Mouse (Mus musculus): Measurements from ENCODE around the gene Thra.
A peak's percentile ranks its signal among the peaks of the same experiment; 100 is the strongest.

The Thra gene

DNA sequence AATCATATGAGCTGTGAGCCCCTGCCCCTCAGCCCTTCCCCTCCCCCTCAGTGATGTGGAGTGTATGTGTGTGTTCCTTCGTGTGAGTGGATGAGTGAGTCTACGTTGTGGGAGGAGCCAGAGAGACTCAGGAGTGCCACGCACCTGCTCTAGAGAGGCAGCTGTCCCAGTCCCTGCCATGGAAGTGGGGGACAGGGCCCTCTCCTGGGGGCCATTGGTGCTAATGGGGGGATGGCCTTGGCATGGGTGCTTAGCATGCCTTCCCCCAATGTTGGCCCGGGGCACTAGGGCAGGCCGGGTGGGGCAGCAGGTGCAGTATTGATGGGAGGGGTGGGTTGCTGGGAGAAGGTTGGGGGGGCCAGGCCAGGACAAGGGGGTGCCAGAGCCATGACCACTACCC, 26.4 kb downstream of the Thra start:
- DNase-seq: no peak

DNA sequence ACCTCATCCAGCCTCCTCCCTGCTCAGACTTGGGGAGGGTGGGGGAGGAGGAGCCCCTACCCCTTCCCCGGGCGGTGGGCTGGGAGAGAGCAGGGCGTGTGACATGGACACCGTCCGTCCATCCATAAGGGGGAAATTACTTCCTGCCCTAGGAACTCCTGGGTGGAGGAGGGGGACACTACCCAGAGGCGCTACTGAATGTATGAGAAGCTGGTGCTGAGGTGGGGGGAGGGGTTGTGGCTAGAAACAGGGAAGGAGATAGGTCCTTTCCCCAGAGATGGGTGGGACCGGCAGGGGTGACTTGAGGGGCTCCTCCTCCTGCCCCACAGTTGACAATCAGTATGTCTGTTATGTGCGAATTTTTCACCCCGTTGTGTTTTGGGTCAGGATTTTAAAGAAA, 26.8 kb downstream of the Thra start:
- DNase-seq: no peak

DNA sequence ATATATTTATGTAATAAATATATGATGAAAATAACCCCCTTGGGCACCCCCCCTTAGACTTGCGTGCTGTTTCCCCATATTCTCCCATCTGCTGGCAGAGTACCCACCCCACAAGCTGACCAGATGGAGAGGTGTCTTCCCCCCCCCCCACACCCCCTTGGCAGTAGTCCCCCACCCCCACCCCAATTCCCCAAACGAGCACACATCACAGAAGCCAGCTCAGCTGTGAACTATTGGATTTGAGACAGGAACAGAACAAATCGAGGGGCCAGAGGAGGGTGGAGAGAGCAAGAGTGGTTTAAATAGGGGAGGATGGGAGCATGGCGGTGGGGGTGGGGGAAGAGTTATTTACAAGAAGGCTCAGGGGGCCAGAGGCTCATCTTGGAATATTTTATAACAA, 27.3 kb downstream of the Thra start:
- no peak for DNase-seq

DNA sequence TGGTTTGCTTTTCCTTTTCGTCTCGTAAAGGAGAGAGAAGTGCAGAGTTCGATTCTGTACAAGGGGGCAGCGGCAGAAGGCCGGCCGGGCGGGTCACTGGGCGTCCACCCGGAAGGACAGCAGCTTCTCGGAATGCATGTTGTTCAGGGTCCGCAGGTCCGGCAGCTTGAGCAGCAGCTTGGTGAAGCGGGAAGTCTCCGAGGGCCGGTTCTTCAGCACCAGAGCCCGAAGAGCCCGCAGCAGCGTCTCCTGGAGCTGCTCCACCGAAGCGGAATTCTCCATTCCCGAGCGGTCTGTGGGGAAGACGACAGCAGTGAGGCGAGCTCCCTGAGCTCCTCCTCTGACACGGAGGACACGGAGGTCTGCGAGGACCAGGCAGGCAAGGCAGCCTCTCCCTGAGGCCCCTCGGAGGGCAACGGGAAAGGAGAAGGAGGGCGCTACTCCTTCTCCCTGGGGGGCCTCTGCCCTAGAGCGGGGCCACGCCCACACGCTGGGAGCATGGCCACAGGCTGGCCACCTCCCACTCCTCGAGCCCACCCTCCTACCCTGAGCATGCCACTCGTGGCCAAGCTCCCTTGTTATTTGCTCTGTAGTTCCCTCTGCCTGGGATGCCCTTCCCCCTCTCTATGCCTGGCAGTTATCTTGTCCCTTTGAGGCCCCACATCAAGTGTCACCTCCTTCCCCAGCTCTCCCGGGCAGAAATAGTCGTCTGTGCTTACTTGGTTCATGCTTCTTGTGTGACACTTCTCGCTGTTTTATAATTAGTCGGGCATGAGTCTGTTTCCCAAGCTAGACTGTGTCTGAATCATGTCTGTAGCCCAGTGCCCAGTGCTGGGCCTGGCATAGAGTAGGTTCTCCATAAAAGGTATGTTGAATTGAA, 27.9 kb downstream of the Thra start:
- DNase-seq: no peak

DNA sequence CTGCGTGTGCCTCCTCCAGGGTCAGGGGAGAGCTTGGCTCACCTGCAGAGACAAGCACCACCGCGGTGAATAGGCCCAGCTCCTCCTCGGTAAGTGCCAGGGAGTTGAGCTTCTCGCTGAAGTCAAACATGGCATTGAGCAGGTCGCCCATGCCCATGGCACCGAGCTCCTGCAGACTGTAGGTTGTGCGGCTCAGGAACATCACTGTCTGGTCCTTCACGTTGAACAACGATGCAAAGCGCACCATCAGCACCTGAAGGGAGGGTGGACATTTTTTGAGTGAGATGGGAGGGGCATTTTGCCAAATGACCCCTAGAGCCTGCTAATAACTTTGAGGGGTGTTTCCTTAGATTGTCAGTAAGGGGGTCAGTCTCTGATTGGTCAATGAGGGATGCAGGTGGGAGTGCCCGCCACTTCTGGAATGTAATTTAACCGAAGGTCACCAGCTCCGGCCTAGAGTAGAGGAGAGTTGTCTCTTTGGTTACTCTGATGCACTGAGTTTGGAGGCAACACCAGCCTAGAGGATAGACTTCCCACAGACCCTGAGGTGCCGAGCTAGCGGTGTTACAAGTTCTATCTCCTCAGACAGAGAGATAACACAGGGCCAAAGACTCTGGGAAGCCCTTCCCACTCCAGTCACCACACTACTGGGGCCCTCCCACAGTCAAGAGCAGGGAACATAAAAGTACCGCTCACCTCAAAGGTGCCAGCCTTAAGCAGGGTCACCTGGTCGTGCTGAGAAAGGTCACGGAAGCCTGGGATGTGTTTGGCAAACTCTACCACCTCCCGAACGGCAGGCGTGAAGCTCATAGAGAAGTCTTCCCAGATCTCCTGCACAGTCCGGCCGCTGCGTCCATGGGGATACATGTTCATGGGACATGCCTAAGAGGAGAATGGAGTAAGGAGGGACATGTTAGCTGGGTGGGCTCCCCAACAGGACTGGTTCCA, 28.8 kb downstream of the Thra start:
- no peak for DNase-seq

DNA sequence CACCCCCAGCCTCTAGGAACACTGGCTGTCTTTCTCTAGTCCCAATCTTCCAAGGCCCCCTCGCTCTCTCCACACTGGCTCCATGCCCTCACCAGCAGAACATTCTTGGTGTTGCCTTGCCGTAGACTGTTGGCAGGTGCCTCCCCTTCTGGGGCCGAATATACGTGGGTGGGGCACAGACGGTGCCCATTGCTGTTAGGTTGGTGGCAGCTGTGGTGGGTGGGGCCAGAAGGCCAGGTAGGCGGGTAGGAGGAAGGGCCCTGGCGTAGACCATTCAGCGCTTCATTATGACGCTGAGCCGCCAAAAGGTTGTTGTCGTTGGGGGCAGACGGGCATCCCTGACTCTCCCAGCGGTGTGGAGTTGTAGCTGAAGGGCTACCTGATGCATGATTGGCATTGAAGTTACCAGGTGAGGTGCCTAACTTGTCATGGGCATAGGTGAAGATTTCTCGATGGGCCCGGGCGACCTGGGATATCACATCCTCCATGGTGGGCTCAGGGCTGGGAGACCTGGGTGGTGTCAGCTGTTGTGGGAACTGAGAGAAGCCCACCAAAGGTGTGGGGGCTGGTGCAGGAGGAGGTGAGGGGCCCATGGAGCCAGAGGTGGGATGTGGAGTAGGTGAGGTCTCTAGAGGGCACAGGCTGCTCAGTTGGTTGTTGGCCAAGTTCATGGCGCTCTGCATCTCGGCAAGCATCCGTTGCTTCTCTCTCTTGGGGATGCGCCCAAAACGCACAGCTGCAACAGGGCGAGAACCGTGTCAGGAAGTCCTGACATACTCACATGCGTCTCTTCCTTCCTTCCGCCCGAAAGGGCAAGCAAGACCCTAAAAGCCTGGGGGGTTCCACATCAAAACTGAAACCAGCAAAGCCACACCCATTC, 29.9 kb downstream of the Thra start:
- no peak for DNase-seq

DNA sequence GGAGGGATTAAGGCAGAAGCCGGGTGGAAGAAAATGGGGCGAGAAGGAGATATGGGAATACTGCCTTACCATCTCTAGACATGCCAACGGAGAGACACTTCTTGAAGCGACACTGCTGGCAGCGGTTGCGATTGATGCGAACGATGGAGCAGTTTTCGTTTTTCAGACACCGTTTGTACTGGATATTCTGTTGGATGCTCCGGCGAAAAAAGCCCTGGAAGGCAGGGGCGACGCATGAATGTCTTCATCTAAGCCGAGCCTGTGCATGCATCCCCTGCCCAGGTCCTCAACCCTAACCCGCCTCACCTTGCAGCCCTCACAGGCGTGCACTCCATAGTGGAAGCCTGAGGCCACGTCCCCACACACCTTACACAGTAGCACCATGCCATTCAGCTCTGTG, 30.7 kb downstream of the Thra start:
- DNase-seq: no peak

DNA sequence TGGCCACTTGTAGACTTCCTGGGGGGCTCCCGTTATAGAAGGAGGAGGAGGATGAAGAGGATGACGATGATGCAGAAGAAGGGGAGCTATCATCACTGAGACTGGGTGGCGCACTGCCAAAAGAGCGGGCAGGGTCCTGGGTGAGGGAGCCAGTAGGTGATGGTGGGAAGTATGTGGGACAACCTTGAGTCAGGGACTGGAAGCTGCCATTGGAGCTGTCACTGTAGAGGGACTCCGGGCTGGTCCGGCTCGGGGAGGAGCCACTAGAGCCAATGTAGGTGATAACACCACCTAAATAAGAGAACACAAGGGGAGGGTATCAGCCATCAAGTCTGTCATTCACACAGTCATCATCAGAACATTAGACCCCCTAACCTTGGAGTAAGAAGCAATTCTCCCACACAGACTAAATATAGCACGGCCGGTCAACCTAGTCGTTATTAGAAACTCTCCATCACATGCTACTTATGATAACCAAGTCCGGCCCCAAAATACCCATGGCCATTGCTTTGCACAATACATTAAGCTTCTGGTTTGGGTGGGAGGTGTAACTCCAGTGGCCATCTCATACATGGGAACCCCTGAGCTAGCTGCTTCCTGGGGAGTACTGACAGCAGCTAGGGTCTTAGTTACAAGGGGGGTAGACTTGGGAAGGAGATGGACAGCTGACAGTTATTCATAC, 31.5 kb downstream of the Thra start:
- DNase-seq: no peak

DNA sequence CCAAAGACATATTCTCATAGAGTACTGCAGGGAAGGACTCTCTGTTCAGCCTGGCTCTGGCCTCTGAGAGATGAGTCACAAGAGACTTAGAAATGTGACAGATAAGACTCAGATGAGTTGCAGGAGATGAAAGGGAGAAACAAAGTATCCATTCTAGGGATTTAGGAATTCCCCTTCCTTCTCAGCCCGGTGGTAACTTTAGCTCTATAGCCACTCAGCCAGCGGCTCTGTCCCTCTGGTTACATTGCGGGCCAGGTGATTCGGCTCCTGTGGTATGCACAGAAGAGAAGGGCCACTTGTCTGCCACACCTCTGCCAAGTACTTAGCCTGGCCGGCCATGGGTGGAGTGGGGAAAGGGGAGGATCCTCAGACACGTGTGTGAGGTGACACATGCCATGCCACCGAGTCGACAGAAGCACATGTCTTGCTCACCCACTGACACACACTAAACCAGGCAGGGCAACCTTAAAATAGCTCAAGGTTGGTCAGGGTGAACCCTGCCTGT, 32.3 kb downstream of the Thra start:
- DNase-seq: no peak

DNA sequence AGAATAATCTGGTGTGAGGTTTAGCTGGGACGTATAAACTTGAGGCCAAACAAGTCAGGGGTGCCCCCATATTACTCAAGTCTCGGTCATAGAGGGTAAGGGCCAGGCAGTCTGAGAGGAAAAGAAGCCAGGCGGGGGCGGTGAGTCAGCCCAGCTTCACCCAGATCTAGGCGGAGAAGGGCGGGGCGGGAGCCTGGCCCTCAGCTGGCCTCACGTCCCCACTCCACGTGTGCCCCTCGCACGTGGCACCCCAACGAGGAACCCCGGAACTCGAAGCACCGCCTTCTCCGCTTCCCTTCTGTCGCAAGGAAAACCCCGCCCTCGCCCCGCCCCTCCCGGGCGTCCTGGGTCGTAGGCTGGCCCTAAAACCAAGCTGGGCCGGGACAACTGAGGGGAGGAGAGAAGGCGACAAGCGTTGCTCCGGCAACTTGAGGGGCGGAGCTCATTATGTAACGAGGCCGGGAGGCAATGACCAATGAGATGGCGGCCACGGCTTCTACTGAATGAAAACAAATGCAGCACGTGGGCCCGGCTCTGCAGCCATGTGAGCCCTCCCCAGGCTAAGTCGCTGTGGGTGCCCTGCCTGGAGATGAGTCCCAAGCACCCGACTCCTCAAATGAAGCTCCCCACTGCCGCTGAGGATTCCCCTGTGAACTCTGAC, 33.3 kb downstream of the Thra start:
- peak; percentile 97 to 98 for DNase-seq

DNA sequence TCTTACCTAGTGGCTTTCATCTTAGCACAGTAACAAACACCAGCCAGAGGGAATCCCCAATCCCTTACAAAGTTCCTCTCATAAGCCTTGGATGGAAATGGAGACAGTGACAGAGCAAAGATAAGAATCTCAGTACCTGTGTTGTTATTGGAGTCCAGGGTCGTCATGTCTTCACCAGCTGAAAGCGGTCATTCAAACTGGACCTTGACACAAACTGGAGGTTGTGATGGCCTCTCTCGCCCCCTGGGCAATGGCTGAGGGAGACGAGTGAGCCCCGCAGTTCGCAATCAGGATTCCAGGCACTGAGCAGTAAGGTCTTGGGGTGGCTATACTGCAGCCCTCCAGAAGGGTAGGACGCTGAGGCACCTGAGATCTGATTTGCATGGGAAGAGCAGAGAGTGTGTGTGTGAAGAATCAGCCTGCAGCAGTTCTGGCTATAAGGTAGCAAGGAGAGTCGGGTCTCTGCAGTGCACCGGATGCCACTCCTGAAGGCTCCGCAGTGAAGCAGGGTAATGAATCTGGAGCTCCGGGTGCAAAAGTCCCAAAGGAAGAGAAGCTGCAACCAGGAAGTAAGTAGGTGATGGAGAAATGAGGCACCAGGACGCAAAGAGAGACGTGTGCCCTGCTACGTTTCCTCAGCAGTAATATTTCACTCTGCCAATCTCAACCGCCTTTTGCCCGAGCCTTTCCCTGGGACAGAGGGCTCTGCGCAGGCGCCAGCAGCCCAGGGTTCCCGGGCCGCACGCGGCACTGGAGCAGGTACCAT, 34.3 kb downstream of the Thra start, which contains the start of gene Nr1d1:
Gene Nr1d1 (minus strand): TSS at position 752 of the 766 bp plus-strand sequence.
- no peak for DNase-seq

DNA sequence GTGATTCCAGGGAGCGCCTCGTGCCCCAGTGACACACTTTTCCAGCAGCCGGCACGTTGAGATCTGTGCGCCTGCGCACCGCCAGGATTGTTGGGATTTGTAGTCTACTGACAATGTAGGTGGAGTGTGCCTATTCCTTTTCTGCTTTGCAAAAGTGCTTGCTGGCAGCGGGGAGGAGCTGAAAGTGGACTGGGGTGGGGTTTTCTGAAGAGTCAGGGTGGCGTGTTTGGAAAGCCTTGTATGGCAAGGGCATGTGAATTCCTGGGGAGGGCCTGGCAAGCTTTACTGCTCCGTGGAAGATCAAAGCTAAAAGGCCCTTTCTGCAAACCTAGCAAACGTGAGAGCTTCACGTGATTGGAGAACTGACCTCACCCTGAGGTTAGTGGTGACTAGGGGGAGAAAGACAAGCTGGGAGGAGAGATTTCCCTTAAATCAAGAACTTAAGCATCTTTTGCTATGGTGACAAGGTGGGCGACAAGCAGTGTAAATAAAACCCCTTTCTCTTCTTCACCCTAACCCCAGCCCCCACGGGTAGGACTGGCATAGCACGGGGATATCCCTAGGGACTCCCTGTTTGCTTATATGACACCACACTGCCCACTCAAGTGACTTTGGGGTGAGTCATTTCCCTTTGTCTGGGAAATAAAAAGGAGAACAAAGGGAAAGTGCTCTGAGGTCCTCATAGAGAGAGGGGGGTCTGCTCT, 35.1 kb downstream of the Thra start:
- peak; percentile 84 to 90 for DNase-seq

DNA sequence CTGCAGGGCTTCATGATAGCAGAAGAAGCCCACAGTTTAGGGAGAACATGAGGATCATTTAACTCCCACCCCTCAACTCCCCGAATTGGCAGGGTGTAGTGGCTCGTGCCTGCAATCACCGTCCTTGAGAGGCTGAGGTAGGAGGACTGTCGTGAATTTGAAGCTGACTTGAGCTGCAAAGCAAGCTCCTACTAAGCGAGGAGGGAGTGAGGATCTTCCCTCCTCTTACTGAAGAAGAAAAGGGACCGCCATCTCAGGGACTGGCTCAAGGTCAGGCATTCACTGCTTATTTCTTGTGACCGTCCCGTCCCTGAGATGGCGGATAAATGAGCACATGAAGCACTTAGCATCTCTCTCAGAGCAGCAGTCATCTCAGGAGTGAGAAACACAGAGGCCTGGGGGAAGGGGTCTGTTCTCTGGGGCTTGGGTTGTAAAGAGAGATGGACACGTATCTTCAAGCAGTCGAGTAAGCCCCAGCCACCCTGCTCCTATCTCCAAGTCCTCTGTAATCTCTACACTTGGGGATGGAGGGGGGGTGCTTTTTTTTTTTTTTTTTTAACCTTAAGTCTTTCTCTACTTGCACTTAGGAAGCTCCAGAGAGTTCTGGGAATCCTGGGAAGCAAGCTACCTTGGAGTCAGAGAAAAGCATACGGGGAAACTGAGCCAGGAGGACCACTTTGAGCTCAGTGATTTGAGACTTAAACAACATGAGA, 35.8 kb downstream of the Thra start:
- no peak for DNase-seq

DNA sequence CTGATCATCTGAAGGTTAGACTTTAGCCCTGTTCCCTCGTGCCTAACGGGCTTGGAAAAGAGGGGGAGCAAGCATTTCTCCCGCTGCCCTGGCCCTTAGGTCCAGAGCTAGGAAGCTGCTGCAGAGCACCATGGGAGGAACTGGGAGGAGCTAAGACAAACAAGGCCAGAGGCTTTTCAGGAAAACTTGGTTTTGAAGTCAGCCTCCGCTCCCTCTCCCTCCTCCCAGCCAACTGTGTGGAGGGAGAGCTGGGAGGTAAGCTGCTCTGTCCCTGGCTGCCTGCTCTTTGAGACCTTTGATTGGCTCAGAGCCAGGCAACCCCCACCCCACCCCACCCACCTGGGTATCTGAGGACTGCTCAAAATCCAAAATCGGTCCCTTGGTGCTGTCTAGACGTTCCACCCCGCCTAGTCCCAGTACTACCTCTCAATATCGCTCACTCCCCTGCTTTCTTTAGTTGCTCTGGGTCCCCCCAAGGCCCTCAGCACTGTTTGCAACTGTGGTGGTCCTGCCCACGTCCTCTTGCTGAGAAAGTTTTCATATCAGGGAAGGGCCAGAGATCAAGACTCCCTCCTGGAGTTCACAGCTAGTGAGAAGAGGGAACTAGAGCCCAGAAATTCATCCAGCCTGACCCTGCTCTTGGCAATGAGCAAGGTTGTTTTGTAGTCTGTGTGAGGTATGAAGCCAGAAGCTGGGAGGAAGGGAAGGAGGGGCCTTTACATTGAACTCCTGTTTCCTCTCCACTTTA, 36.6 kb downstream of the Thra start:
- DNase-seq: no peak

DNA sequence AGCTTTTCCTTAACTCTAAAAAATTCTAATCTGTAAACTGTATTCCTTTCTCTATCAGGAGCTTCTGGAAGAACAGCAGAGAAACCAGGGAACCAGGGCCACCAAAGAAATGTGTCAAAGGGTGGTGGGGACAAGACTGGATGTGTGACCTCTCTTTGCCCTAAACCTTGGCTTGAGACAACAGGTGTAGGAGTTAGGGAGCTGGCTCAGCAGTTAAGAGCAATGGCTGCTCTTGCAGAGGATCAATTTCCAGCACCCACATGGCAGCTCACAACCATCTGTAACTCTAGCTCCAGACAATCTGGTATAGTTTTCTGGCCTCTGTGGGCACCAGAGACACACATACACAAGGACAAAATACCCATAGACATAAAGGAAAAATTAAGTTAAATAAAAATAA, 37.5 kb downstream of the Thra start:
- DNase-seq: no peak

DNA sequence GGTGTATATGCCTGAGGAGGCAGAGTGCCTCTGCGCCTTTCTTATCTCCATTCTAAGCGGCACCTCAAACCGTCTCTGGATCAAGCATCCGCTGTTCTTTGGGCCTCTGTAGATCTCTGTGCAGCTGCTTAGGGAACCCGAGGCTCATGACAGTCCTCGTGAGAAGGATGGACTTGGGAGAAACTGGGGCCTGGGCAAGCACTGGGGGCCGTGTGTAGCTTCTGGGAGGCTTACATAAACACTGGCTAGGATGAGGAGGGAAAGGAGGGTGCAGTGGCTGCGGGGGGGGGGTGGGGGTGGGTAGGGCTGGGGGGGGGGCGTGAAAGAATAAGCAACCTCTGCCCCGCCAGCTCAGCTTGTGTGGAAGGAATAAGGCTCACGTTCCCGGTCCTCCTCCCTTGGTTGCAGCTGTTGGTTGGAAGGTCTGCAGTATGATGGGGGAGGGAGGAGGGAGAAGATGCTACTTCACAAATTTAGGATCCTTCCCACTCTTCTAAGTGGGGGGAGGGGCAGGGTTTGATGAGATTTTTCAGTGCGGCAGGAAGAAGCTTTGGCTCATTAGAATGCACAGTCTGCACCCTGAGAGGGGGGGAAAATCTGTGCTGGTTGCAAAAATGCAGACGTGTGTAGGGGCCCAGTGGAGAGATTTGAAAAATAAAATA, 41.5 kb downstream of the Thra start:
- no peak for DNase-seq

DNA sequence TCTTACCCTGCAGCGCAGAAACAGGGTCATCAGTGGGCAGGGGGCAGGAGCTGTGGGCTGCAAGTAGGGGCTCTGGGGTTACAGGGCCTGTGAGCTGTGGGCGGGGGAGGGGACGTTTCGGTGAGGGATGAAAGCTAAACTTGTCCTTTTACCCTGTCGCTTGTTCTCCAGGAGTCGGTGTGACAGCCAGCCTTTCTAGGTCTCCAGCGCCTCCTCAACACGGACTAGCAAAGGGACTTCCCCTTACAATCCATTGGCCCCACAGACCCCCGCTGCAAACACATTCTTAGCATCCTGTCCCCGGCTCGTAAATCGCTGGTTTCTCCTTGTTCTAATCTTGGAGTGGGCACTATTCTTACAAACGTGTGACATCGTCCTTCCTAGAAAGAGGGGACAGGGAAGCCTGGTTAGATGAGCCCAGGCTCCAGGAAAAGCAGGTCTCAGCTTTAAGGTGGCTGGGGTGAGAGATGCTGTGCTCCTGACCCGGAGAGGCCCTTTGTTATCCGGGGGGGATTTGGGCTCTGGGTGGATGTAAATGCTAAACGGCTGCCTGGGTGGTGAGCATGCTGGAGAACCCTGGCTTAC, 42.3 kb downstream of the Thra start:
- DNase-seq: peak; percentile 34 to 42
